Mouse (Mus musculus) mature B cell (primary cell): Measurements from ENCODE around the gene Vmn1r23.
"Not testable (repeated sequence)": the region's sequence is repeated elsewhere in the genome, so short reads cannot be mapped to it uniquely, and the experiment has no call there.

Source experiments
- in situ Hi-C: fragments of 300-500 bp; cut with MboI; formaldehyde crosslinking; loops from 2 replicates; pipeline ENCODE4 v1.14.3; 2019

The Vmn1r23 gene

GRCm38 (mm10) chr6:57926738-57927137 is at the start of gene Vmn1r23:
Gene Vmn1r23 (minus strand): TSS chr6:57926838.
- in situ Hi-C loops = no loop called here

GRCm38 (mm10) chr6:57961403-57961802 is 34.8 kb upstream of the Vmn1r23 start, which contains the start of gene Vmn1r24:
Gene Vmn1r24 (minus strand): TSS chr6:57961503.
- in situ Hi-C loops = not testable (repeated sequence)

DNA sequence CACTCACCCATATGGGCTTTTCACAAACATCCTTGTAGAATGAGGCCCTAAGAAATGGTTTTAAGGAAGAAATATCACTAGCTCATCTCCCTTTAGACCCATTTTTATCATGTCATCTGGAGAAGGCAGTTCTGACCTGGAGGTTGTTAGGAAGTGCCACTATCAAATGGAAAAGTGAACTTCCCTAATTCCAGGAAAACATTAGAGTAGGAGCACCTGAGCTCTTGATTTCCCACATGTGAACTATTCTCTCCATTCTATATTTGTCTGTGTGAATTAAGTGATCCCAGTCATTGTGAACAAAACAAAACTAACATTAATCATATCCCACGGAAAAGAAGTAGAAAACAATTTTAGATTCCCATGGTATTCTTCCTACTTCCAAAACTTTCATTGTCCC is 18.7 kb downstream of the Vmn1r23 start, which contains the start of gene Vmn1r22:
Gene Vmn1r22, minus strand, starts transcription at position 101 of the 400 bp plus-strand sequence.
- in situ Hi-C loops = no loop called here
